Mouse (Mus musculus) bone marrow, adult 2 months (tissue): ENCODE measurements at regions not wholly inside any gene's neighbourhood (a gene's known extent, or its start where the extent isn't known, plus 50 kb on each side); places are given as distances from the start of the nearest gene placed in this dataset.

Source experiments
- H3K27ac ChIP-seq: fragments of 200-500 bp; 2 replicates; pipeline ENCODE4 v1.5.1; 2012; ENCODE audit warnings: low read depth, mild to moderate bottlenecking, control low read depth, inconsistent platforms, low read length; ENCODE audit not compliant: control insufficient read depth, poor library complexity, insufficient read depth
- H3K4me1 ChIP-seq: fragments of 200-500 bp; 2 replicates; pipeline ENCODE4 v1.6.1; 2011; ENCODE audit warnings: low read length; ENCODE audit not compliant: control insufficient read depth, insufficient read depth
- H3K4me3 ChIP-seq: fragments of 200-500 bp; replicated peaks from 2 replicates; pipeline ENCODE3; 2011; ENCODE audit warnings: mild to moderate bottlenecking, low read depth, low read length, control low read depth; ENCODE audit not compliant: control insufficient read depth
- CTCF ChIP-seq: fragments of 200-500 bp; IDR thresholded peaks from 2 replicates; pipeline ENCODE4 v1.5.1; 2011; ENCODE audit warnings: low read length, control low read depth; ENCODE audit not compliant: control insufficient read depth, insufficient read depth
- POLR2A ChIP-seq: fragments of 200-500 bp; IDR thresholded peaks from 2 replicates; pipeline ENCODE4 v1.6.1; 2011; ENCODE audit warnings: low read depth, mild to moderate bottlenecking, control low read depth, low read length, borderline replicate concordance; ENCODE audit not compliant: control insufficient read depth
- WGBS: fragments of 180-500 bp; shearing (Covaris S2); methylation state at CpG from one replicate; pipeline ENCODE4 v1.1.7; 2018; 5-methylcytosine and 5-hydroxymethylcytosine counted together

DNA sequence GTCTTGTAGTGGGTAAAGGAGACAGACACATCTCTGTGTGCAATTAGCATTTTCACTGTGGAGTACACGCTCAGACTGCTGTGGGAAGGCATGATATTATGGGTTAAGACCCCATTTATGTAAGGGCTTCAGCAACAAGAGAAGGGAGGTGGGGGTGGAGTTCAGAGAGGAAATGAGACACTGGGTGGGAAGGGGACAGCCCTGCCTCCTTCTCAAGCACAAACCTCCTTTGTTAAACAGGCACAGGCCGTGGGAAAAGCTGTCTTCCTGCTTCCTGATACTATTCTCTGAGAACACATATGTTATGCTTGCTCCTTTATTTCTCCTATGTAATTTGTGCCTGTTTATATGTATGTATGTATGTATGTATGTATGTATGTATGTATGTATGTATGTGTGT lies 237.4 kb upstream of the Cxcr4 start:
- 46% methylated on average over 2 of the region's 2 CpGs for WGBS
- Histone ChIP-seq H3K4me1 (peaks cover 12% of the 10 kb centered on the region; the same call in 1 of the 2 replicates), H3K27ac (no peak overlapping the region), H3K4me3 (no peak overlapping the region)
- no peak for TF ChIP-seq POLR2A
- TF ChIP-seq CTCF: no peak

DNA sequence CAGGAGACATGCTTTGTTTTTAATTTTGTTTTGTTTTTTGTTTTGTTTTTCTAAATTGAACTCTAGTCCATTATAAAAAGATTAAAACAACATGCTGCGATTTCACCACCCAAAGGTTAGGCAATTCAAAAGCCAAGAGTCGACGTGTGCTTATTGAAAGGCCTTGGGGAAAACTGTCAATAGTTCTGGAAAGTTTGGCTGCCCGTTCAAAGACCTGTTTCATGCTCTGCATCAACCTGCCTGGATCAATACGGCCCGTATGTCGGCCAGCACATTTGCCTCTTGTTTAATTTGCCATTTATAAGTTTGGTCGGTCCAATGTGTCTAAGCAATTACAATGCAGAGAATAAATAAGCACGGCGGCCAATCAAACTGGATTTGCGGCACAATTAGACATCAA lies 234.3 kb upstream of the Cxcr4 start:
- Histone ChIP-seq H3K4me1 (peaks cover 10% of the 10 kb centered on the region), H3K4me3 (no peak overlapping the region), H3K27ac (no peak overlapping the region)
- WGBS: 77% methylated on average over 11 of the region's 11 CpGs
- TF ChIP-seq CTCF (no peak), POLR2A (no peak)

DNA sequence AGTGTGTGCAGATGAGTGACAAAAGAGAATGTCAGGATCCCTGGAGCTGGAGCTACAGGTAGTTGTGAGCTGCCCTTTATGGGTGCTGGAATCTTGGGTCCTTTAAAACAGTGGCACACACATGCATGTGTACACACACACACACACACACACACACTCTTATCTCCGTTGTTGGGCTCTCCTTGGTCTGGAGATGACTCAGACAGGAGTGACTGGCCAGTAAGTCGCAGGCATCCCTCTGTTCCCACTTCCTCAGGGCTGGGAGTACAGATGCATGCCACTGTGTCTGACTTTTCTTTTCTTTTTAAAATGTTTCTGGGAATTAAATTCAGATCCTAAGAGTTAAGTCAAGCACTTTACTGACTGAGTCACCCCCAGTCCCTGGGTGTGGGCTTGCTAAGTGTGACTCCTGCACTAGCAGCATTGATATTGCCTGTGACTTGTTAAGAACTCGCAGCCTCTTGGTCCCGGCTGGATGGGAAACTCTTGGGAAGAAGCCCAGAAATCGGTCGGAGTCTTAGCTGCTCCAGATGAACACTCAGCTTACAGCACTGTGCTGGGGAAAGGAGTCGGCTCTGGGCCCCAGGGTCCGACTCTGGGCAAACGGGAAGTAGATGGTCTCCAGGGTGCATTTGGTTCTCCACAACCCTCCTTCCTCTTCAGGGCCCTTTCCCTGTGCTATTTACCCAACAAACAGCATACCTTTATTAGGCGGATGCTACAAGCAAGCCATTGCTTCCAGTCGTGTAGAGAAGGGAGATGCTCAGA lies 233.0 kb upstream of the Cxcr4 start:
- WGBS: 26% methylated on average over 11 of the region's 11 CpGs
- H3K27ac ChIP-seq: no peak overlapping the region

DNA sequence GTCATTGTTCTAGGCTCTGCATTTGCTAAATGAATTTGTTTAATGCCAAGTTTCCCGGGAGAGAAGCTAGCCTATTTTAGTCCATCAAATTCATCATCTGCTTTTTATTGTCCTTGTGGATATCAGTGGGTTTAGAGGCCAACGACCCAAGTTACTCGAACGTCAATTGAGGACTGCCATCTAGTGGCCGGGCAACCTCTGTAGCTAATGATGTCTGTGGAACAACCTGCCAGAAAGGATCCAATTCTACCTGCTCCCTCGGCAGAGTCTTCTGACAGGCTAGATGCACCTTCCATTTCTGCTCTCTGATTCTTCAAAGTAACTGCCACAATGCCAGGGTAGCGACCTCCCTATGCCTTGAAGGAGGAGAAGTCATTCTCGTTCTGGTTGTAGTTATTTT lies 232.1 kb upstream of the Cxcr4 start:
- Histone ChIP-seq H3K4me1 (peaks cover 8% of the 10 kb centered on the region), H3K27ac (no peak overlapping the region), H3K4me3 (no peak overlapping the region)
- WGBS: under 1% methylated on average over 8 of the region's 8 CpGs
- TF ChIP-seq POLR2A (no peak), CTCF (peak; percentile 80)

More for the DNA sequence above, 233.0 kb upstream of the Cxcr4 start:
- Histone ChIP-seq H3K4me3 (no peak overlapping the region), H3K4me1 (peaks cover 9% of the 10 kb centered on the region)
- TF ChIP-seq POLR2A (no peak), CTCF (no peak)

DNA sequence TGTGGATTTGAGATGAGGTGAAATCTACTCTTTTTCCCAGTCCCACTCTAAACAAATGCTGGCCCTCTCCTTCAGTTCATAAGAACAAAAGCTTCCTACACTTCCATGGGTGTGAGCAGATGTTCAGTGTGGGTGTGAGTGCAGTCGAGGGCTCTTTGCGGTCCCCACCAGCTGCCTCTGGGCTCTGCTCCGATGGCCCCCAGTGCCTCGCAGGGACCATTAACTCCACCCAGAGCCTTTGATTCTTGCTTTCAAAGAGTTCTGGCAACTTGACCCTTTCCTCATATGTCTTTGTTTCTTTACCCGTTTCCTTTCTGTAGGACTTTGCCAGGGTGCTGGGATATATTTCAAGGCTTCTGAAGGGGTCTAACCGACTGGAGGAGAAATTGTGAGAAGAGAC lies 229.9 kb upstream of the Cxcr4 start:
- Histone ChIP-seq H3K27ac (no peak overlapping the region), H3K4me3 (no peak overlapping the region), H3K4me1 (peaks cover 7% of the 10 kb centered on the region)
- 82% methylated on average over 6 of the region's 6 CpGs for WGBS
- TF ChIP-seq CTCF (no peak), POLR2A (no peak)

DNA sequence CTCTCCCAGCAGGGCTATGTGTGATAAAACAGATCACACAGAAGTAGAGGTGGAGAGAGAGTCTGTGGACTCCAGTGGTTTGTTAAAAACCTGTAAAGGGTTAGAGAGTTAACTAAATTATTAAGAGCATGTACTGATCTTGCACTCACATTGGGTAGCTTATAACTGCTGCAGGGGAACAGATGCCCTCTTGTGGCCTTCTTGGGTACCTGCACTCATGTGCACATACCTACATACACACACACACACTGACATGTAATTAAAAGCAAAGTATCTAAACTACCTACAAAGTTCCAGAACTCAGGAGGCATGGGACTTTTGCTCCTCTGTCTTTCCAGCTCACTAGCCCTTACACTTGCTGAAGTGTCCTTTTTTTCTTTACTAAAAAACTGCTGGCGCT lies 228.4 kb upstream of the Cxcr4 start:
- TF ChIP-seq CTCF: no peak
- TF ChIP-seq POLR2A: no peak
- WGBS: 88% methylated on average over 1 of the region's 1 CpGs
- Histone ChIP-seq H3K4me3 (no peak overlapping the region), H3K4me1 (peaks cover 6% of the 10 kb centered on the region), H3K27ac (no peak overlapping the region)

DNA sequence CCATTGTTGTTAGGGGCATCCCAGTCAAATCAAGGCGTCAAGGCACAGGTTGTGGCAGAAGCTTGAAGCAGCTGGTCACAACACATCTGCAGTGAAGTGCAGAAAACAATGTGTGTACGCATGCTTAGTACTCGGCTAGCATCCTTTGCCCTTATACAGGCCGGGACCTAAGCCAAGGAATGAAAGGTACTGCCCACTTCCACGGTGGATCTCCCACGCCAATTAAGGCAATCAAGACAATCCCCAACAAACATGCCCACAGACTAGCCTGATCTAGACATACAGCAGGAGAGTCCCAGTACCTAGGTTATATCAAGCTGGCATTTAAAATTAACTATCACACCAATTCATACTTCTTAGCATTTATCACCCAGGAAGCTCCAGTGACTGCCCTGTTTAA lies 227.5 kb upstream of the Cxcr4 start:
- Histone ChIP-seq H3K27ac (no peak overlapping the region), H3K4me1 (peaks cover 2% of the 10 kb centered on the region), H3K4me3 (no peak overlapping the region)
- TF ChIP-seq POLR2A: no peak
- TF ChIP-seq CTCF: no peak
- WGBS: 84% methylated on average over 6 of the region's 6 CpGs

DNA sequence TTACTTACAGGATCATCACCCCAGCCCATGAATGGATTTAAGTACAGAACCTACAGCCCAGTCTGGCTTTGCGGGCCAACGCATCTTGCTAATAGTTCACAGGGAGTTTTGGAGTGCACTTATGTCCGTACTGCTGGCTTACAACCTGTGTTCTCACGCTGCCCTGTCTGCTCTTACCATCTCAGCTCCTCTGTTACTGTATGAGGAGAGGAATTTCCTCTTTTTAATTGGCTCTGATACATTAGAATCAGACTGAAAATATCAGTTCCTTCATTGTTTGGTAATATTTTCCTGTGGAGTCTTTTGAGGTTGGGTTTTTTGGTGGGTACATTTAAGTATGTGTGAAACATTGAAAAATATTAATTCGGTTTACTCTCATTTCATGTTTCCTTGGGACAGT lies 221.3 kb upstream of the Cxcr4 start:
- H3K4me3 ChIP-seq: no peak overlapping the region
- no peaks in the 10 kb centered on the region; the same call in 1 of the 2 replicates for H3K4me1 ChIP-seq
- no peak overlapping the region for H3K27ac ChIP-seq
- TF ChIP-seq POLR2A (no peak), CTCF (no peak)
- WGBS: 65% methylated on average over 5 of the region's 5 CpGs

DNA sequence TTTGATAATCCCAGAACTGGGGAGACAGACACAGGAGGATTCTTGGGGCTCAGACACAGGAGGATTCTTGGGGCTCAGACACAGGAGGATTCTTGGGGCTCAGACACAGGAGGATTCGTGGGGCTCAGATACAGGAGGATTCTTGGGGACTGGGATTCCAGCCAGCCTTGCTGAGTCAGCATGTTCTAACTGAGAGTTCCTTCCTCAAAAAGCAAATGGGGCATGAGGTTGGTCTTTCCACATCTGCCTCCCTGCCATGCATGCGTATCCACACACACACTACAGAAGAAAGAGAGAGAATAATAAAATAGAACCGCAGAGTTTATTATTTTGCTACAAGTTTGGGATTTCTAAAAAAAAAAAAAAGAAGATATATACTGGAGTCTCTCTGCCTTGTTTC lies 218.8 kb upstream of the Cxcr4 start:
- Histone ChIP-seq H3K4me1 (no peaks in the 10 kb centered on the region; the same call in 1 of the 2 replicates), H3K27ac (no peak overlapping the region), H3K4me3 (no peak overlapping the region)
- 10% methylated on average over 3 of the region's 3 CpGs for WGBS
- no peak for TF ChIP-seq CTCF
- TF ChIP-seq POLR2A: no peak
